Mouse (Mus musculus): ENCODE results near the gene Fam19a3.

- TF ChIP-seq CTCF (IDR thresholded peaks at IDR 0.05; ENCODE audit: control insufficient read depth, insufficient read depth, insufficient replicate concordance, low read depth, low read length) = no peak
- TF ChIP-seq POLR2A (IDR thresholded peaks at IDR 0.05; ENCODE audit: control insufficient read depth, low read depth, low read length) = no peak
Observed at GRCm38 (mm10) chr3:104789822-104790221, 8.2 kb upstream of the Fam19a3 start.

Data from testis, adult 2 months (tissue).